Mouse (Mus musculus) lung, postnatal 0 days (tissue): ENCODE results near the gene Paox.

Experiments used
- CTCF ChIP-seq: IDR thresholded peaks from 2 replicates; pipeline ENCODE4 v1.5.1; 2016; ENCODE audit warnings: antibody characterized with exemption, mild to moderate bottlenecking
- EP300 ChIP-seq: IDR thresholded peaks from 2 replicates; pipeline ENCODE4 v1.6.1; 2016; ENCODE audit warnings: antibody characterized with exemption, mild to moderate bottlenecking, control low read depth

- TF ChIP-seq CTCF (no peak), EP300 (no peak)
Measured at GRCm38 (mm10) chr7:140101993-140102860, 13.4 kb upstream of the Paox start, which contains the start of gene Fuom.
